Mouse (Mus musculus) heart, embryonic 12.5 days (tissue): ENCODE data around the gene Hspb6. TPM values are rescaled to one million over a fixed set of nuclear protein-coding genes. Genes with fewer than 3 reads are reported as not detected.

Experiments used
- ATAC-seq: fragments of 200-750 bp; cut with Nextera tagmentation; 2 replicates; pipeline ENCODE4 v1.8.0; 2017; ENCODE audit warnings: moderate TSS enrichment, moderate library complexity; ENCODE audit not compliant: insufficient number of reproducible peaks, low FRiP score
- H3K27ac ChIP-seq: fragments of 300-500 bp; sonication (generic); 2 replicates; pipeline ENCODE4 v1.5.1; 2016; ENCODE audit warnings: mild to moderate bottlenecking, moderate library complexity; ENCODE audit not compliant: poor library complexity, severe bottlenecking
- H3K27me3 ChIP-seq: fragments of 300-500 bp; sonication (generic); replicated peaks from 2 replicates; pipeline ENCODE4 v1.6.1; 2016; ENCODE audit warnings: mild to moderate bottlenecking, moderate library complexity
- H3K36me3 ChIP-seq: fragments of 300-500 bp; sonication (generic); 2 replicates; pipeline ENCODE4 v1.6.1; 2016; ENCODE audit warnings: mild to moderate bottlenecking, moderate library complexity
- H3K4me1 ChIP-seq: fragments of 300-500 bp; sonication (generic); replicated peaks from 2 replicates; pipeline ENCODE4 v1.6.1; 2016; ENCODE audit warnings: mild to moderate bottlenecking
- H3K4me2 ChIP-seq: fragments of 300-500 bp; sonication (generic); 2 replicates; pipeline ENCODE4 v1.6.1; 2016; ENCODE audit warnings: mild to moderate bottlenecking, moderate library complexity
- H3K4me3 ChIP-seq: fragments of 300-500 bp; sonication (generic); 2 replicates; pipeline ENCODE4 v1.5.1; 2016; ENCODE audit warnings: mild to moderate bottlenecking
- H3K9ac ChIP-seq: fragments of 300-500 bp; sonication (generic); 2 replicates; pipeline ENCODE4 v1.6.1; 2016; ENCODE audit warnings: mild to moderate bottlenecking, moderate library complexity
- H3K9me3 ChIP-seq: fragments of 300-500 bp; sonication (generic); replicated peaks from 2 replicates; pipeline ENCODE4 v1.6.1; 2016; ENCODE audit warnings: mild to moderate bottlenecking, moderate library complexity
- WGBS: fragments of 180-500 bp; shearing (Covaris S2); methylation state at CpG from one replicate; pipeline ENCODE4 v1.1.7; 2016; 5-methylcytosine and 5-hydroxymethylcytosine counted together
- polyA plus RNA-seq: library from polyadenylated mRNA; unstranded; fragments of >200 nt; fragmentation: Nextera tagmentation; extraction: Ambion mirVana; gene quantifications from 2 replicates; pipeline ENCODE4 v1.2.1, GENCODE M21; 2016

The Hspb6 gene
- polyA plus RNA-seq, 1 experiment from 2014 or later = 31.6 TPM

DNA sequence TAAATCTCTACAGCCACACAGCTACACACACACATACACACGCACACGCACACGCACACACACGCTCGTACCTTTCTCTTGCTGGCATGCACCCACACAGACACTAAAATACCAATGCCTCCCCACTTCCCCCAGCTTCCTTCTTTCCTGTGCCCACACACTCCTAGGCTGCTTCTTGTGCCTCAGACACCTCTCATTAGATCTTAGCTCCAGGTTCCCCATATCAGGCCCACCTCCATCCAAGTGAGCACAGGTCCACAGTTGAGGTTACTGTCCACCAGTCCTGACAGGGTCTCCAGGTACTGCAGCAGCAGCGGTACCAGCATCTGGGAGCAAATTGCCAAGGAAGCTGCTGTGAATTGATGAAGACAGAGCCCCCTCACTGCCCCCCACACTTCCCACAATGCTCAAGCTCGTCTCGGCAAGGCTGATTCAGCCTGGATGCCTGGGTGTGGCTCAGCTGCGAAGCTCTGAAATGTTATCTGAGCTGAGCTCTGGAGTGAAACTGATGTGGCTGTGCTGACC, 20.6 kb upstream of the Hspb6 start:
- Histone ChIP-seq H3K36me3 (peaks cover 50% of the 10 kb centered on the region), H3K27ac (no peak overlapping the region), H3K4me2 (no peak overlapping the region), H3K4me1 (peaks cover 39% of the 10 kb centered on the region), H3K9ac (no peak overlapping the region), H3K27me3 (0 out of 2 replicates have a peak, but pooled peaks cover 11% of the 10 kb centered on the region), H3K9me3 (no peaks in the 10 kb centered on the region), H3K4me3 (no peak overlapping the region)
- no peak for ATAC-seq
- 76% methylated on average over 9 of the region's 9 CpGs for WGBS

DNA sequence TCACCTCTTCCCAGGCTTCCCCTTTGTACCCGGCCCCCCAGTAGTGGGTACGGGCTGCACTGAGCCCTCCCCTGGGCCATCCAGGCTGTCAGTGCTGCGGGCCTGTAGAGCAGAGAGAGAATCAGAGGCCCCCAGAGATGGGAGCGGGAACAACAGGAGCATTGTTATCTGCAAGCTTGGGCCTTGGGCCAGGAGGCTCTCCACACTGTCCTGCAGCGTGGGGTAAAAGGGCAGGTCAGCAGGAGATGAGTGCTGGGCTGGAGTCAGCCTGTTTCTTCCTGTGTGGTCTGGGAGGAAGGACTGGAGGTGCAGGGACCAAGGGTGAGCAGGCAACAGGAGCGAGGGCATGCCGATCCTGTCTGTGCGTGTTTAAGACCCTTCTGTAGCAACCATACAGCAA, 19.0 kb upstream of the Hspb6 start:
- Histone ChIP-seq H3K9me3 (no peaks in the 10 kb centered on the region), H3K27me3 (0 out of 2 replicates have a peak, but pooled peaks cover 11% of the 10 kb centered on the region), H3K9ac (peak overlapping the region; percentile 15; the same call in 1 of the 2 replicates), H3K36me3 (peaks cover 38% of the 10 kb centered on the region), H3K27ac (no peak overlapping the region), H3K4me2 (peak overlapping the region; percentile 96), H3K4me3 (no peak overlapping the region), H3K4me1 (peaks cover 33% of the 10 kb centered on the region)
- 36% methylated on average over 8 of the region's 8 CpGs for WGBS
- ATAC-seq = no peak

DNA sequence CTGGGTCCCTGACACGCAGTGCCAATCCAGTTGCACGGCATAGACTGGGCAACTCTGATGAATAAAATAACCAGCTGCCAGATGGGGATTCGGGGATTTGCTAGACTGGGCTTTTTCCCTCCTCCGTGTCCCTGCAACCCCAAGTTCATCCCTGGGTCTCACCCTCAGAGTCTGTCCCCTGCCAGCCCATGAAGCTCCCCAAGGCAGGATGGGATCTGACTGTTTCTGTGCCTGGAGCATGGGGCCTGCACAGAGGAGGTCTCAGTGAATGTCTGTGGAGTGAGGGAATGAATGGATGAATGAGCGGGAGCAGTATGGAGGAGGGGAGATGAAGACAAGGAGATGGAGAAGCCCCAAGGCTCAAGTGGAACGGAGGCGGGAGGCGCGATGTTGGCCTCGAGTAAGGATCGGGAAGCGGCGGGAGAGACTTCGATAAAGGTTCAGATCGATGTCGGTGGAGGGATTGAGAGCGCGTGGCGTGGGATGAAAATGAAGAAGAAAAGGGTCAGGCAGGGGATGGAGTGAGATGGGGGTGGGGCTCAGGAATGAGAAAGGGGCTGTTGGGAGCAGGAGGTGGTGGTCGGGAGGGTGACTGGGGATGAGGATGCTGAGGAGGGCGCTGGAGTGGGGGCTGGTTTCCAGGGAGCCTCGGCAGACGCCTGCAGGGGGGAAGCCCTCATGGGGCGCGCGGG, 17.9 kb upstream of the Hspb6 start:
- Histone ChIP-seq H3K9me3 (no peaks in the 10 kb centered on the region), H3K4me3 (peak overlapping the region; percentile 74), H3K27ac (no peak overlapping the region), H3K27me3 (0 out of 2 replicates have a peak, but pooled peaks cover 11% of the 10 kb centered on the region), H3K4me1 (peaks cover 33% of the 10 kb centered on the region), H3K36me3 (peaks cover 32% of the 10 kb centered on the region), H3K4me2 (peak overlapping the region; percentile 96), H3K9ac (peak overlapping the region; percentile 80)
- WGBS = 9% methylated on average over 26 of the region's 26 CpGs
- ATAC-seq = no peak; the same call in 1 of the 2 replicates

DNA sequence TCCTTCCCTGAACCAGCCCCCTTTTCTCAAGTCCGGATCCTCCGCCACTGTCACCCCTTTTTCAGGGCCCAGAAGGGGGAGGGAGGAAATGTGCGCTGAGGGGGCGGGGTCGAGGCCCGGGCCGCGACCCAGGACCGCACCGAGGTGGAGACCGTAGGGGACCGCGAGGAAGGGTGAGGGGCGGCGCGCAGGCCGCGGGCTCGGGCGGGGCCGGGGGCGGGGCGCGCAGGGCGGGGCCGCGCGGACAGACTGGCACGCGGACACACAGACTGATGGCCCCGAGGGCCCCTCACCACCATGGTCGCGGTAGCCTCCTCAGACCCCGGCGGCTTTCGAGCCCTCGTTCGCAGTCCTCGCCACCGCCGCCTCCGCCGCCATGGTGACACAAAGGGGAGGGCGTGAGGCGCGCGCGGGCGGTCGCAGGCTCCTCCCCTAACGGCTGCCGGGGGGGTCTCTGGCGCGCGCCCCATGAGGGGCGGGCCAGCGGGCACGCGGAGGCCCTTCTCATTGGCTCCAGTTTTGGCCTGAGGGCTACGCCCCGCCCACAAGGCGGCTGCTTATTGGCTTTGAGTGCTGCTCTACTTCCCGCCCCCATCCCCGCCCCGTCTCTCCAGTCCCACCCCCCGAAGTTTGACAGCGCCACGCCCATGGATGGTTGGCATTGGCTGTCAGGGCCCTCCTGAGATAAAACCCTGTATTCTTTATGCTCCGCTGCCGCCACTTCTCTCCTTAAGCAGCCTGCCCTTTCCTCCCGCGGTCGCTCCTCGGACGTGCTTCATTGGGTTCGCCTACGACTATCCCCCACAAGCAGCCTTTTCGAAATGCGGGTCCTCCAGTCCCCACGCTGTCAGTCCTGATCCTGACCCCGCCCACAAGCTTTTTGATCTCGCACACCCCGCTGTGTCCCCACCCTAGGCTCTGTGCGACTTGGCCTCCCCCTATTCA, 17.1 kb upstream of the Hspb6 start, which contains the start of gene Arhgap33:
Arhgap33 (minus strand) TSS at position 428 of the 945 bp plus-strand sequence.
- peaks cover 33% of the 10 kb centered on the region for H3K4me1 ChIP-seq
- peak within 1 kb of the TSS; percentile 74 for H3K4me3 ChIP-seq
- H3K27ac ChIP-seq = 0 out of 2 replicates have a peak within 1 kb of the TSS, but pooled peaks have one; percentile 20
- peak within 1 kb of the TSS; percentile 96 for H3K4me2 ChIP-seq
- H3K27me3 ChIP-seq = 0 out of 2 replicates have a peak, but pooled peaks cover 11% of the 10 kb centered on the region
- no peaks in the 10 kb centered on the region for H3K9me3 ChIP-seq
- peak within 1 kb of the TSS; percentile 80 for H3K9ac ChIP-seq
- under 1% methylated on average over 56 of the region's 84 CpGs for WGBS
- ATAC-seq = peak; percentile 95
- H3K36me3 ChIP-seq = peaks cover 32% of the 10 kb centered on the region

DNA sequence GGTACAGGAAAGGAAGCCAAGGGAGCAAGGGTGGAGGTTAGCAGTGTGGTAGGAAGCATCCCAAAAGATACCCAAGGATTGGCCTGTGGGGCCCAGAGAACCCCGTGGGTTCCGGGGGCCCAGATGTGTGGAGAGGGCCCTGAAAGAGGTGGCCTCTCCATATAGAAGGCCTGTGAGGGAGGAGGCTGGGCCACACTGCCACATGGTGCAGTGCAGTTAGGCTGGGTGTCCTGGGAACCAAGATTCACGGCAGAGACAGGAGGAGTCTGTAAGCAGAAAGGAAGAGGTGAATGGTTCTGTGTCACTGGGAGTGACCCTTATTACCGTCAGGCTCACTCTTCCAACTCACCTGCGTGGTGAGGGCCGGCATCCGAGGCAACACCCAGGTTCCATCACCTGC, 11.4 kb upstream of the Hspb6 start:
- Histone ChIP-seq H3K9ac (no peak overlapping the region), H3K9me3 (no peaks in the 10 kb centered on the region), H3K4me2 (no peak overlapping the region), H3K4me1 (peaks cover 3% of the 10 kb centered on the region), H3K27me3 (no peaks in the 10 kb centered on the region), H3K27ac (no peak overlapping the region), H3K4me3 (no peak overlapping the region), H3K36me3 (peaks cover 55% of the 10 kb centered on the region)
- 88% methylated on average over 7 of the region's 7 CpGs for WGBS
- no peak for ATAC-seq

DNA sequence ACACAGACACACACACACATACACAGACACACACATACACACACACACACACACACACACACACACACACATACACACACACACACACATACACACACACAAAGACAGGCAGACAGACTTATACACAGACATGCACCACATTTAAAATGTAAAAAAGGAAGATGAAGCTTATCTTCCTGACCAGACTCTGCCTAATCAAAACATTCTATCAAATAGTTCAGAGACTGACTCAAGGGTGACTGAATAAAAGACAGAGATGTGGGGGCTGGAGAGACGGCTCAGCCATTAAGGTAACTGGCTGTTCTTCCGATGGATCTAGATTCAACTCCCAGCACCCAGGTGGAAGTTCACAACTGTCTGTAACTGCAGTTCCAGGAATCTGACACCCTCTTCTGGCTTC, 7.7 kb upstream of the Hspb6 start:
- H3K9me3 ChIP-seq = no peaks in the 10 kb centered on the region
- H3K36me3 ChIP-seq = peaks cover 73% of the 10 kb centered on the region
- no peaks in the 10 kb centered on the region for H3K27me3 ChIP-seq
- no peak overlapping the region for H3K27ac ChIP-seq
- no peak overlapping the region for H3K9ac ChIP-seq
- no peak overlapping the region for H3K4me3 ChIP-seq
- WGBS = 89% methylated on average over 2 of the region's 2 CpGs
- H3K4me2 ChIP-seq = no peak overlapping the region
- H3K4me1 ChIP-seq = no peaks in the 10 kb centered on the region
- no peak for ATAC-seq

DNA sequence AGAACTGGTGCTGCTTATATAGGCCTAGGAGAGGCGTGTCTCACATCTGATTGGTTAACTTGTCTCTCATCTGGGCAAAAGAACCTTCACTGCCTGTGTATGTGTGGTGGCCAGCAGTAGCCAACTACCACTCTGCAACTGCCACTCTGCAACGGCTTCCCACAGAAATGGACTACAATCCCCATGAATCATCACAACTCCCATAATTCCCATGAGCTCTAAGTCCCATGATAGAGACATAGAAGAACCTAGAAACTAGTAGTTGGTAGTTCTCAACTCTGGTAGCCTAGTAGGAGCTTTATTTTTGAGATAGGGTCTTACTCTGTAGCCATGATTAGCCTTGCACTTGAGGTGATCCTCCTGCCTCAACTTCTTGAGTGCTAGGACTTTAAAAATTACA, 2.1 kb upstream of the Hspb6 start:
- H3K4me3 ChIP-seq = no peak overlapping the region
- peaks cover 12% of the 10 kb centered on the region for H3K4me1 ChIP-seq
- no peak for ATAC-seq
- H3K36me3 ChIP-seq = peaks cover 39% of the 10 kb centered on the region
- H3K9me3 ChIP-seq = no peaks in the 10 kb centered on the region
- H3K27me3 ChIP-seq = no peaks in the 10 kb centered on the region
- no peak overlapping the region for H3K9ac ChIP-seq
- 71% methylated on average over 2 of the region's 2 CpGs for WGBS
- no peak overlapping the region for H3K27ac ChIP-seq
- H3K4me2 ChIP-seq = no peak overlapping the region

DNA sequence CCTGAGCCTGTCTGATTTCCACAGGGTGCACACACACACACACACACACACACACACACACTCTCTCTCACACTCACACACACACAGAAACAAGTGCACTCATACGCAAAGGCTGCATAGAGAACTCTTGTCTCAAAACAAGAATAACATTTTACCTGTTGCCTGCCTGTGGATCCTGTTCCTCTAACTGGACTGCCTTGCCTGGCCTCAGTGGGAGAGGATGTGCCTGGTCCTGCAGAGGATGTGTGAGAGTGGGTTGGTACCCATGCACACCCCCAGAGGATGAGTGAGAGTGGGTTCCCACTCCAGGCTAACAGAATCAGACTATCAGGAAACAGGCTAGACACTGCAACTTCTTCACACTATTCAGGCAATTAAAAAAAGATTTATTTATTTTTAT, 1.4 kb upstream of the Hspb6 start:
- H3K9me3 ChIP-seq = no peaks in the 10 kb centered on the region
- no peaks in the 10 kb centered on the region for H3K27me3 ChIP-seq
- H3K36me3 ChIP-seq = peaks cover 41% of the 10 kb centered on the region
- ATAC-seq = no peak
- no peak overlapping the region for H3K9ac ChIP-seq
- no peak overlapping the region for H3K4me3 ChIP-seq
- peaks cover 12% of the 10 kb centered on the region for H3K4me1 ChIP-seq
- 95% methylated on average over 1 of the region's 1 CpGs for WGBS
- H3K4me2 ChIP-seq = no peak overlapping the region
- H3K27ac ChIP-seq = no peak overlapping the region

DNA sequence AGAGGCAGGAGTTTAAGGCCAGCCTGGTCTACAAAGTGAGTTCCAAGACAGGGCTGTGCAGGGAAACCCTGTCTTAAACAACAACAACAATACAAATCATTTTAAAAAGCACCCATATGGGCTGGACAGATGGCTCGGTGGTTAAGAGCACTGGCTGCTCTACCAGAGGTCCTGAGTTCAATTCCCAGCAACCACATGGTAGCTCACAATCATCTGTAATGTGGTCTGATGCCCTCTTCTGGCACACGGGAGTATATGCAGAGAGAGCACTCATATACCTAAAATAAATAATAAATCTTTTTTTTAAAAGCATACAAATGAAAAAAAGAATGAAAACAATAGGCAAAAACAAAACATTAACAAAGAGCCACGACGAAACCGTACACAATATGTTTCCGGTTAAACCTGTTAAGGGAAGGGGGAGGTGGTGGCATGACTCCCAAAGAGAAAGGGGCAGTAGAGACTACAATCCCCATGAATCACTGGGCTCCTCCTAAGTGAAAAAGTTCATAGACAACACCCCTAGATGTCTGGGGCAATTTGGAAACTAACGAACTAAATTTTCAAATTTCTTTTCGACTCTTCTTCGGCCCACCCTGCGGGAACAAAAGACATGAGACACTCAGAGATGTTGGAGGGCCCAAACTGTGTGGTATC, 405 bp upstream of the Hspb6 start:
- H3K4me2 ChIP-seq = peak overlapping the region; percentile 54
- peaks cover 42% of the 10 kb centered on the region for H3K36me3 ChIP-seq
- peak overlapping the region; percentile 81 for H3K9ac ChIP-seq
- H3K4me1 ChIP-seq = peaks cover 12% of the 10 kb centered on the region
- peak overlapping the region; percentile 95 for H3K27ac ChIP-seq
- WGBS = 4% methylated on average over 10 of the region's 10 CpGs
- H3K9me3 ChIP-seq = no peaks in the 10 kb centered on the region
- H3K4me3 ChIP-seq = peak overlapping the region; percentile 66
- H3K27me3 ChIP-seq = no peaks in the 10 kb centered on the region
- ATAC-seq = peak; percentile 71

DNA sequence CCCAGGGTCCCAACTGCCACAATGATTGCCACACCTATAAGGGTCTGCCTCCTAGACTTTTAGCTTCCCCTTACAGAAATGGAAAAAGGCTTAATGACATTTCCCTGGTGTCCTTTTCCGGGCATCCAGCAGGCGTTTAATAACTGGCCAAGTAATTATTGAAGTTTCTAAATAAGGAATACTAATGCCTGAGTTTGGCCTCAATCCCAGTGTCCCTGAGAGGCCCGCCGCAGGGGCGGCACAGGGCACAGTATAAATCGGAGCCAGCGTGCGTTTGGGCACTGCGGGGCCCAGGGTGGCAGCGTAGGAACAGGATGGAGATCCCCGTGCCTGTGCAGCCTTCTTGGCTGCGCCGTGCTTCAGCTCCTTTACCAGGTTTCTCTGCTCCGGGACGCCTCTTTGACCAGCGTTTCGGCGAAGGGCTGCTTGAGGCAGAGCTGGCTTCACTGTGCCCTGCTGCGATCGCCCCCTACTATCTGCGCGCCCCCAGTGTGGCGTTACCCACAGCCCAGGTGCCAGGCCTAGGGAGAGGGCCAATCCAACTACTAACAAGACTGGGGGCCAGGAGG, 1.1 kb downstream of the Hspb6 start:
- no peaks in the 10 kb centered on the region for H3K27me3 ChIP-seq
- H3K9ac ChIP-seq = peak overlapping the region; percentile 76
- H3K4me1 ChIP-seq = peaks cover 15% of the 10 kb centered on the region
- peaks cover 48% of the 10 kb centered on the region for H3K36me3 ChIP-seq
- WGBS = 6% methylated on average over 23 of the region's 23 CpGs
- peak overlapping the region; percentile 86 for H3K27ac ChIP-seq
- H3K9me3 ChIP-seq = no peaks in the 10 kb centered on the region
- H3K4me3 ChIP-seq = peak overlapping the region; percentile 66
- peak overlapping the region; percentile 82 for H3K4me2 ChIP-seq
- no peak for ATAC-seq
